17 mouse cellular contexts compared by ENCODE assay signal in the genomic region with DNA sequence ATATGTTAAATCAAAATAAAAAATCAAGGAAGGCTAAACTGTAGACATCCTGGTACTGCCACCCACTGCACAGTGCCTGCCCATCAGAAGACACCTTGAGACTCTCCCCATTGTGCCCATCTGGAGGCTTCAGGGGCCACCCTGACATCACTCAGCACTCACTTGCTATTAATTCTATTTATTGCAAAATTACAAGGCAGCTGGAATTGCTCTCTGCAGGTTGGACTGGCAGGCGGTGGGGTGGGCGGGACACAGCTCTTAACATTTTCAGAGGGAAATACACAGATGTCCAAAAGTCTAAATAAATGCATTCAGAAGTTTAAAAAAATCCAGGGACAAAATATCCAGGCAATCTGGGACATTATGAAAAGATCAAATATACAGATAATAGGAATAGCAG.
DNase-seq lines count a peak whose midpoint lies in the region.
"Had no signal": no experiment of that assay in that cellular context is flagged by ENCODE, and none has a peak within 500 bp of the region (broad histone marks: within the 10 kb centered on the region; RNA-seq: fewer than 3 reads in every experiment).

No protein-coding gene starts in this region.

- intact Hi-C loops in left cerebral cortex, postnatal 14 days (cut with DNase I): loop anchor here (10.0 kb wide), 1 partner anchor 333 kb away; no protein-coding TSS in a partner anchor
- intact Hi-C loops in left cerebral cortex, postnatal 10 days (cut with DNase I): no loop called here

- DNase-seq in left cerebral cortex, postnatal 14 days (ENCODE audit: low spot score in 2 of 2): peak; percentile 3 to 15
- no peak for DNase-seq in left cerebral cortex, postnatal 10 days (ENCODE audit: extremely low spot score in 1 of 2, low spot score in 2 of 2)
- DNase-seq in layer of hippocampus, adult 8-10 months (ENCODE audit: low spot score in 2 of 2): peak; percentile 57 to 67
- DNase-seq in layer of hippocampus, postnatal 36 days: peak; percentile 67 to 69
- peak; percentile 22 for DNase-seq in telencephalon, adult 2 months (ENCODE audit: low read depth, low spot score)
- DNase-seq in gastrocnemius, postnatal 10 days: no peak
- no peak for DNase-seq in cerebellum, postnatal 14 days
- DNase-seq: adrenal gland, postnatal 25 days; cerebellum, adult 9-10 months; gastrocnemius, adult 2 months; kidney, adult 8-10 months; kidney, postnatal 10 days; liver, embryonic 13.5 days; lung, adult 2 months; midbrain, embryonic 14.5 days; retina, postnatal 1 day; thymus, postnatal 14 days had no signal

Comparison
In these comparisons a context has a peak if more than half of its experiments do, and no peak if none do; other contexts are left out.
1. DNase-seq: peak in left cerebral cortex, postnatal 14 days (2 of 2), layer of hippocampus, adult 8-10 months (2 of 2), layer of hippocampus, postnatal 36 days (2 of 2) and telencephalon, adult 2 months (single experiment); none in left cerebral cortex, postnatal 10 days (0 of 2), gastrocnemius, postnatal 10 days (single experiment) and cerebellum, postnatal 14 days (0 of 2).